Mouse (Mus musculus) spleen, adult 10 weeks (tissue): ENCODE measurements around the gene Aacs. TPM values are rescaled to one million over a fixed set of nuclear protein-coding genes. Genes with fewer than 3 reads are reported as not detected.

ENCODE experiments used
- polyA plus RNA-seq: library from polyadenylated mRNA; stranded (reverse); fragments of 350-450 nt; fragmentation: Illumina TruSeq; extraction: RNeasy Lipid Tissue Mini Kit (QIAGEN cat#74804); gene quantifications from one replicate; pipeline ENCODE4 v1.2.3, GENCODE M21; 2015; ENCODE audit warnings: low replicate concordance; ENCODE audit not compliant: insufficient read depth

The Aacs gene
- 5.4 TPM for polyA plus RNA-seq

DNA sequence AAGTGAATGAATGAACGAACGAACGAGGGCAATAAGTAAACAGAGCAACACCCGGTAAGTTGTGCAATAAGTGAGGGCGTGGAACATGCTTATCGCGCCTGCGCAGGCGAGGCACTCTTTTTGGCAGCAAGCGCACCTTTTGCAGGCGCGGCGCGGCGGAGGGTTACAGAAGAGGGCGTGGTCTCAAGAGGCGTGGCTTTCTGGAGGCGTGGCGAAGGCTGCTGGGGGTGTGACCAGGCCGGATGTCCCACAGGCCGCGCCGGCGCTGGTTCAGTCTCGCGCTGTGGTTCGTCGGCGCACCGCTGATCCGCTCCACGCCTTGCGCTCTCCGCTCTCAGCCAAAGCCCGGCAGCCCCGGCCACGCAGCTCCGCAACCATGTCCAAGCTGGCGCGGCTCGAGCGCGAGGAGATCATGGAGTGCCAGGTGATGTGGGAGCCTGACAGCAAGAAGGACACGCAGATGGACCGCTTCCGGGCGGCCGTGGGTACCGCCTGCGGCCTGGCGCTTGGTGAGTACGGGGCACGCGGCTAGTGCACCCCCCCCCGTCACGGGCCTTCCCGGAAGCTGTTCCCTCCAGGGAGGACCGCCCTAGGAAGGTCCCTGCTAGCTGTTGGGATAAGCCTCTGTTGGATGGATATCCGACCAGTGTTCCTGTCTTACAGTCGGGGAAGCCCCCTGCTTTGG lies at the start of gene Aacs:
Gene Aacs, plus strand, starts transcription at position 214 of the 685 bp plus-strand sequence.

DNA sequence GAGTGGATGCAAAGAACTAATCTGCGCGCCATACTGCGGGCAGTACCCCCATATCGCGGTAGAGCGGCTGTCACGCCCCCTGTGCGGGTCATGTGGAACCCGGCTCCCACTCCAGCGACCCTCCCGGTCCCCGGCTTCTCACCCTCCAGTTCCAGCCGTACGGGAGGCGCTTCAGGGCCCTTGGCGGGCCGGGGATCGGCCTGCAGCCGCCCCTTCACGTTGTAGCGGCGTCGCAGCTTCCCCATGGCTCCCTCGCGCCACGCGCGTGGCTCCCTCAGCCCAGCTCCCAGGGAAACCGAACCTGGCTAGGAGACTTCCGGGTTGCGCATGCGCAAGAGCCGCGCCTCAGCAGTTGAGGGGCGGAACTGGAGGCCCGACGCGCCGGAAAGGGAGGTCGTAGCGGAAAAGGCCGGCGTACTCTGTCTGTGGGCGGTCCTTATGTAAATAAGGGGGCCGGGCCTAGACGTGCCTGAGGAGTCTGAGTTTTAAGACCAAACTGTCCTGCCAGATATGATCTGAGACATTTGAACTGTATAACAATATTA lies 41.7 kb upstream of the Aacs start, which contains the start of gene Dhx37:
Gene Dhx37, minus strand, starts transcription at position 329 of the 545 bp plus-strand sequence.

DNA sequence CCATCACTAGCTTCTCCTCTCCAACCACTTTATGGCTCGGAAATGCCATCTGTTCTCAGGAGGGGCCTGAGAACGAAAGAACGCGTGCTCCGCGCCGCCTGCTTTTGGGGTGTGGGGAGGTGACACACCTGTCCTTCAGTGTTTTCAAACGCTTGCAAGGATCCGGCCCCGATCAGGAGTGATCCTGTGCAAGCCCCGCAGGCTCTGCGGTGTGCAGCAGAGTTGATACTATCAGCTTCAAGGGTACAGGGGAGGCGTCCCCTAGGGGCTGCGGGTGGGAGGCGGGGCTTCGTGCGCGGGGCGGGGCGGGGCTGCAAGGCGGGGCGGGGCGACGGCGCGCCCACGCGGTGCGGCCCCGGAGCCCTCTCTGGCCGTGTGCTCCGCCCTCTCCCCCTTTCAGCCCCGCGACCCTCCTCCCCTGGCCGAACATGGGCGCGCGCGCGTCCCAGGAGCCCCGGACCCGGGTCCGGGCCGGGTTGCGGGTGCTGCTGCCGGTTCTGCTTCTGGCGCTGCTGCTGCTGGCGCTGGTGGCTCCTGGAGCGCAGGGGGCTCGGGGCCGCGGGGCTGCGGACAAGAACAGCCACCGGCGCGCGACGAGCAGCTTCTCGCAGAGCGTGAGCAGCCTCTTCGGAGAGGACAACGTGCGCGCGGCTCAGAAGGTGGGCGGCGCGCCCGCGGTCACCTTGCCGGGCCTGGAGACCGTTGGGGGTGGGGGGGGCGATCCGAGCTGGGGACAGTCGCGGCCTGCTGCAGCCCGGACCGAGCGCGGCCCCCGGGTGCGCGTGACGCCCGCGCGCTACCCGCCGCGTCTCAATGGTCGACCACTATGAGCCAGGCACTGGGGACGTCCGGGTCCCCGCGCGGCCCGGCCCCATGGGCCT lies 34.1 kb upstream of the Aacs start, which contains the start of gene Bri3bp:
Gene Bri3bp, plus strand, starts transcription at position 335 of the 881 bp plus-strand sequence.

DNA sequence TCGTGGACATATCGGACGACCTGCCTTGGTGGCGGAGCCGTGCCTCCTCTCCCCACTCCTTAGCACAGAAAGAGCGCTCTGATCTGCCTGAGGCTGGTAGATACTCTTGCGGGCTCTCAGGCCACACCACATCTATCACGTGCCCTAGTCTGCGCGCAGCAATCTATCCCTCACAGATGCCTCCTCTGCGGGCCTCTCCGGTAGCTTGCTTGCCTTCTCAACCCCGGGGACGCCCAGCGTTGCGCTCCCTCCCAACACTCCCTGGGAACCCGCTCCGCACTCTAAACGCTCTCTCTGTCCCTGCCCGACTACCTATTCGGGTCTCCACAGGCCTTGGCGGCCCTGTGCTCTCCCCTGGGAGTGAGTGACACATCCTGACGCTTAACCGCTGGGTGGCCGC lies 56.0 kb downstream of the Aacs start, which contains the start of gene Tmem132b:
Gene Tmem132b, plus strand, starts transcription at position 141 of the 400 bp plus-strand sequence.

Other genes starting within 250 kb of the Aacs start
- gene Scarb1, start 134.7 kb upstream of the Aacs start, polyA plus RNA-seq, result 34.3 TPM
- not detected for gene Gm10382, start 86.5 kb upstream of the Aacs start, polyA plus RNA-seq
- 128 TPM for gene Ubc, start 85.6 kb upstream of the Aacs start, polyA plus RNA-seq
- 15.0 TPM for gene Dhx37, start 41.7 kb upstream of the Aacs start, polyA plus RNA-seq
- gene Bri3bp, start 34.2 kb upstream of the Aacs start, polyA plus RNA-seq, result 14.7 TPM
- gene Tmem132b, start 56.0 kb downstream of the Aacs start, polyA plus RNA-seq, result not detected